Mouse (Mus musculus): Measurements from ENCODE around the gene Acbd5.

The Acbd5 gene

DNA sequence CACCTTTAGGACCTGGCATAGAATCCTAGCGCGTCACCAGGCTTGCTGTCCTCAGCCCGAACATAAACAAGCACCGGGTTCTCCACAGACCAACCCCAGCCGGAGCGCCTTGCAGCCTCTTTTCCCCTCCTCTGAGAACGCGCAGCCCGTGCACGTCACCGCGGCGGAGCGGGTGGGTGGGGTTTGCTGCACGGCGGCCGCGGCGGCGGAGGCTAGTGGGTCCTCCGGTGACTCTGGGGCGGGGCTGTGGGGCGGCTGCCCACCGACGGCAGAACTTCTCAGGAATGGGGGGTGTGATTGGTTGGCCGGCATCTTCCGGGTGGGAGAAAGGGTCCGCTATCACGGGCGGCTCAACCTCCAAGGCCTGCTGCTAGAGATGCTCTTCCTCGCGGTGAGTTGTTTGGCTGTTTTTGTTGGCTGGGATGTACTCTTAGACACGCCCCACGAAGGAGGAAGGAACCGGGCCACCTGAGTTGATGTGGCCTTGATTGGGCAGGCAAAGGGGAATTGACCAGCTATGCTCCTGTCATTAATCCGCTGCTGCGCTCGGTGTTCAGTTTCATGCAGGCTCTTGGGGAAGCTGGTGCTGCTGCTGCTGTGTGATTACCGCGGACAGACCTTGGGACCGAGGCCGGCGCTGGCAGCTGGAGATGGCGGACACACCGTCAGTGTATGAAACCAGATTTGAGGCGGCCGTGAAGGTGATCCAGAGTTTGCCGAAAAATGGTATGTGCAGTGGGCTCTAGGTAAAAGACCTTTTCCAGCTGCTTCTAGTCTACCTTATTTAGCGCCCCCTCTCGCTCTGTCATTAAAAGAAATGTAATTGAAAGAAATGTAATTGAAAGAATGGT lies 1.2 kb downstream of the Acbd5 start:
- DNase-seq (ENCODE audit: low read depth, low spot score), result peak; percentile 83

DNA sequence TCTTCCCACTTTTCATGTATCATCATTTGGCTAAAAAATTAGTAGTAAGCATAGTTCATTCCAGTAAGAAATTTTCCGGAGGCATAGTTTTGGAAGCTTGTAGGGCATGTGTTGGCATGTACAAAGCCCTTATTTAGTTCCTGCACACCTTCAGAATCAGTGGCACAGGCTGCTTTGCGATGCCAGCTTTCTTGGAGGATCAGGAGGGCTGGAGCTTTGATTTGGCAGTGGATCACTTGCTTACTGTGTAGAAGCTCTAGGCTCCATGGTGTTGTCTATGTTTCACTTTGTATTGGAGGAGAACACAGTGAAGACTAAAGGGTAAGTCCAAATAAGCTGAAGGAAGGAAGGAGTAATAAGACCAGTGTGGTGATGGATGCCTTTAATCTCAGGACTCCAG lies 2.5 kb downstream of the Acbd5 start:
- no peak for DNase-seq (ENCODE audit: low read depth, low spot score)

DNA sequence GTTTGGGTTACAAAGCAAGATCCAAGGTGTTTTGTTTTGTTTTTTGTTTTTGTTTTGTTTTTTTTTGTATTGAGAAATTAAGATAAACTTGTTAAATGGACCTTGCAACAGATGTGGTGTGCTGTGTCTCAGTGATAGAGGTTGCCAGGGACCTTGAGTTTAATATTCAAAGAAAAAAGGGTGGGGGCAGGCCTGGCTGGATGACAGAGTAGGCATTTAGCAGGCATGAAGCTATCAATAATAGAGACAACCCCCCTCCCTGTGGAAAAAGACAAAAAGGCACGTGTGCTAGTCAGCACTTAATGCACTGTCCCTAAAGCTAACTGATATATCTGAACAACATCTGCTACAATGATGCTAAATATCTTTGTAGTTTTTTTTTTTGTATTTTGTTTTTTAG lies 3.4 kb downstream of the Acbd5 start:
- no peak for DNase-seq (ENCODE audit: low read depth, low spot score)

DNA sequence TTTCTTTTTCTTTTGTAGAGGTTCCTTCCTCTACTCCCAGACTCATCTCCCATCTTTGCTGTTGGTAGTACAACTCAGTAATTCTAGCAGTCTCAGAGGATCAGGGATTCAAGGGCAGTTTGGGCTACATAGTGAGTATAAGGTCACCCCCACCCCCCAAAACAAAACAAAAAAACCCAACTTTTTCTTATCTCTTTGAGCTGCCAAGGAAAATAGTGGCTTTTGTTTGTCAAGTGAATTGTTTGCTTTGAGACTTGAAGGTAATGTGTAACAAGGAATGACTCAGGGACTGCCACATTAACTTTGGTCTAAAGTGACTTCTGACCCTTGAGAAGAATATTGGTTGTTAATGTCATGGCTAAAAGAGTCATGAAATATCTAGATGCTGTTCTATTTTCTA lies 7.9 kb downstream of the Acbd5 start:
- no peak for DNase-seq (ENCODE audit: low read depth, low spot score)

DNA sequence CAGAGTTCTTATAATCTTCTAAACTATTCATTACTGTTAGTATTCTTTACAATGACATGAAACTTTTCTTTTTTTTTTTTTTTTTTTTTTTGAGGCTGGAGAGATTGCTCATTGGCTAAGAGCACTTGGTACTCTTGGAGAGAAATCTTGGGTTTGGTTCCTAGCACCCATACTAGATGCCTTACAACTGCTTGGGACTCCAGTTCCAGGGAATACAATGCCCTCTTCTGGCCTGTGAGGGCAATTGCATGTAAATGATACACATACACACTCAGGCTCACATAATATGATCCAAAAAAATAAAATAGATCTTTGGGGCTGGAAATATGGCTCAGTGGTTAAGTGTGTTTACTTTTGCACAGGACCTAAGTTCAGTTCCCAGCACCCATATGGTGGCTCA lies 8.8 kb downstream of the Acbd5 start:
- no peak for DNase-seq (ENCODE audit: low read depth, low spot score)

DNA sequence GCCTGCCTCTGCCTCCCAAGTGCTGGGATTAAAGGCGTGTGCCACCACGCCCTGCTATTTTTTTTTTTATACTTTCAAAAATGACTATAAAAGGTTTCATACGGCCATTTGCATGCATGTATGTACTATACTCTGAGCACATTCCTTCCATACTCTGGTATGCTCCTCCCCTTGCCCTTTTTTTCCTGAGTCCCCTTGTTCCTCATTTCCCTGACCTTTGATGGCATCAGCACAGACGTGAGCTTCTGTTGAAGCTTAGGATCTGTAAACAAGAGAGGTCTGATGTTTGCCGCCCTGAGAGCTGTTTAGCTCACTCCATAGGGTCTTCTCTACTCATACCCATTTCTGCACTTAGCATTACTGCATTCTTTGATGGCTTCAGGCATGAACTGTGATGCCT lies 9.7 kb downstream of the Acbd5 start:
- DNase-seq (ENCODE audit: low read depth, low spot score), result no peak

DNA sequence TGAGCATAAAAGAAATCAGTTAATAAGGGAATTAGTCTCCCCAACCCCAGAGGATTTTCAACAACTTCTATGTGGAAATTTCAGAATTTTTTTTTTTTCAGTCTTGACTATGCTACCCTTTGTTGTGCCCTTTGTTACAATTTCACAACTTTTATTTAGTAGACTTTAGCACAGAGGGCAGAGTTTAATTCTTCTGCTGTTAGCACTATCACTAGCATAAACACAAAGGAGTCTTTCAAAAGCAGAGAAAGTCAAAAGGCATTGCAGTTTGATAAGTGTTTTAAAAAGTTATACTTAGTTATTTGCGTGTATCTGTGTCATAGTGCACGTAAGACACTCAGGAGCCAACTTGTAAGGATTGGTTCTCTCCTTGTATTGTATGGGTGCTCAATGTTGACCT lies 10.6 kb downstream of the Acbd5 start:
- DNase-seq (ENCODE audit: low read depth, low spot score), result no peak

DNA sequence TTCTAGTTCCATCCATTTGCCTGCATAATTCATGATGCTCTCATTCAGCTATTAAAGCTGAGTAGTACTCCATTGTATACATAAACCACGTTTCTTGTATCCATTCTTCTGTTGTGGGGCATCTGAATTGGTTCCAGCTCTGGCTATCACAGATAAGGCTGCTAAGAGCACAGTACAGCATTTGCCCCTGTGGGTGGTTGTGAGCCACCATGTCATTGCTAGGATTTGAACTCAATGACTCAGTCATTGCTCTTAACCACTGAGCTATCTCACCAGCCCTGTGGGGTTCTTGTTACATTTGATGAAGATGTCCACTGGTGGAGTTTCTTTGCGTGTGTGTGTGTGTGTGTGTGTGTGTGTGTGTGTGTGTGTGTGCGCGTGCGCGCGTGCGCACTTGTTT lies 16.6 kb downstream of the Acbd5 start:
- DNase-seq (ENCODE audit: low read depth, low spot score), result no peak

DNA sequence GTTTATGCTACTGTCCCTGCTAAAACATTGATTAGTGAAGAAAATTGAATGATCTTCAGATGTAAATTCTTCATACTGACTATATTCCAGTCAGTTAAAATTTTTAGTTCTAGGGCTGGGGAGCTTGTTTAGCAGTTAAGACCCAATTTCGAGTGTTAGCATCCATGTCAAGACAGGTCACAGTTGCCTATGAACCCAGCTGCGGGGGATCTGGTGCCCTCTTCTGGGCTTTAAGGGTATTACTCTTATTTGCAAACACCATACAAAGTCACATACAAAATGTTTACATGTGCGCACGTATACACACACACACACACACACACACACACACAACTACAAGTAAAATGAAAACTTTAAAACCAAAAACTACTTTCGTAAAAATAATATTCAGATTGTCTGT lies 24.2 kb downstream of the Acbd5 start:
- DNase-seq (ENCODE audit: low read depth, low spot score), result peak; percentile 30

DNA sequence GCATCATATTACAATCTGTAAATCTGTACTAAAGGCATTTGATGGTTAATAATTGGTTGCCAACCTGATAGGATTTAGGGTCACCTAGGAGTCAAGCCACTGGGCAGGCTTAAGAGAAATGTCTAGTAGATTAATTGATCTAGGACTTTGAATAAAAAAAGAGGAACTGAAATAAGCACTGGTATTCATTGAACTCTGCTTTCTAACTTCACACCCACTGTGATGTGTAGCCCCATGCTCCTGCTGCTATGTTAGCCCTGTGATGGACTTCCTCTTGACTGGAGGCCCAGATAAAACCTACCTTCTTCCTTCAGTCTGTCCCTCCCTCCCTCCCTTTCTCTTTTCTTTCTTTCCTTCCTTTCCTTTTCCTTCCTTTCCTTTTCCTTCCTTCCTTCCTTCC lies 29.1 kb downstream of the Acbd5 start:
- no peak for DNase-seq (ENCODE audit: low read depth, low spot score)

DNA sequence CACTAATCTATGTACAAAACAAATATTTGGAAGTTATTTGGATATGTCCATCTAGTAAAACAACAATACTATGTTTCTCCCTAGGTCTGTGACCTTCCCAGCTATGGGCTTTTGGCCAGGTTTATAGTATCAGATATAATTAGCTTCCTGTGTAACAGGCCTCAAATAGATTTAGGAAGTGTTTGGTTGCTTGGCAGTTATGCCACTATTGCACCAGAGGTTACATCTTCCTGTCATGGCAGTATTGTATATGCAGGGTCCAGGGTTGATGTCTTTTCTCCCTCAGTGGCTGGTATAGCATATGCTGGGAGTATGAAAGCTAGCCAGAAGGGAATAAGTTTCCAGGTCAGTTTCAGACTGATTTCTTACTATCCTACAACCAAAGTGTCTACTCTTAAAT lies 34.3 kb downstream of the Acbd5 start:
- DNase-seq (ENCODE audit: low read depth, low spot score), result no peak

DNA sequence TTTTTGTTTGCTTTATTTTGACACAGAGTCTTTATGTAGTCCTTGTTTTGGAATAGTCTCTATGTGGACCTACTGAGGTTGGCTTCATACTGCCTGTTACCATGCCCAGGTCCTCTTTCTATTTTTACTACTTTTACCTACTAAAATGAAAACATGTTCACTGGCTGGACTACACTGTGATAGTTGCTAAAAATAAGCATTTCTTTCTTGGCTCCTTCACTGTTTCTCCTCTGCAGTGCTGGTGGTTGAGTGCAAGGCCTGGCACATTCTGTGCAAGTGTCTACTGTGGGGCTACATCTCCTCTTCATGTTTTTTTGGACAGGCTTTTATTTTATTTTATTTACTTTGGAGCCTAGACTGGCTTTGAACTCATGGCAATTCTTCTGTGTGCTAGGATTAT lies 51.6 kb downstream of the Acbd5 start:
- no peak for DNase-seq (ENCODE audit: low read depth, low spot score)

DNA sequence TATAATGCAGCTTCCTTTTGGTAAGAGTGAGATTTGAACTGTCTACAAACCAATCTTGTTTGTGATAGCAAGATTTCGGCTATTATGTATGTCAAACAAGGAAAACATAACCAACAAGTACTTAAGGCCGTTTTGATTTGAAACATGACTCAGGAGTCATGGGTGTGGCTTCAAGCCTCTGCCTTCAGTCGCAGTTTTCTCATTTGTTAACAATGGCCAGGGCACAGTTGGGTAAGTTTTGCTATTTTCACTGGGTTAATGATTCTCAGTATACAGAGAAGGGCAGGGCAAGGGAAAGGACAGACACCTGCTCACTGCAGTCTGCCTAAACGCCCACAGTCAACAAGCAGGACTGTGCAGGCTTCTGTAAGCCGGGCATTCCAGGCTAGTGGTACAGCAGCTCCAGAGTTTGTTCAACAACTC lies 87.2 kb downstream of the Acbd5 start:
- no peak for DNase-seq (ENCODE audit: low read depth, low spot score)

DNA sequence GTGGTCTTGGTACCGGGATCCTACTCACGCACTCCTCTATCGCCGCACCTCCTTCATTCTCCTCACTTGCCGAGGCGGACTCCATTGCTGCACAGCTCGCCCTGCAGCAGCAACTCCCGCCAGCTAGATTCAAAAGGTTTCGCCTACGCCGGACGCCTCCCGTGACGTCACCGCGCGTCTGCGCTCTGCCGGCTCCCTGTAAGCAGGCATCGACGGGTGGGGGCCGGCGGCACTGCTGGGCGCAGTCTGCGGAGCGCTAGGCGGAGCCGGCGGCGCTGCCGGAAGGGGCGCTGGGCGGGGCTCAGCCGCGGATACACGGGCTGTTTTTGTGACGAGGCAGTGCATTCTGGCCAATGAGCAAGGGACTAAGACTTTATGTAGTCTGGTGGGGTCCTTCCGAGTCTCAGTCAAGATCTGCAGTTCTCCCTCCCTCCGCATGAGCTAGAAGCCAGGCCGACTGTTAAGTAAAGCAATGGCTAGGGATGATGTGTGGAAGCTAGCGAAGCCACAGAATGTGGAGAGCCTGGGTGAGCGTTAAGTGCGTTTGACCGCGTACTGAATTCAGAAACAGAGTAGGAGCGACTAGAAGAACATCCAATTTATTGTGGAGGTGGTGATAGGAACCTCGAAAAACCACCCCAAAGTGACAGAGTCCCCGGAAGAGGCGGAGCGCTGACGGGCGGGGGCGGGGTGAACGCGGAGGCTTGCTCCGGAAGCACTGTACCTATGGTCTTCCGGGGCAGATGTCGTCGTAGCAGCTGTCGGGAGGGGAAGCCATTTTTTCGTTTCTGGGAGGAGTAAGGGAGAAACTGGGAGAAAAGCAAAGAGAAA lies 88.0 kb downstream of the Acbd5 start, which contains the start of the genes Mastl and Yme1l1:
Gene Mastl, minus strand, starts transcription at position 248 of the 831 bp plus-strand sequence.
Gene Yme1l1, plus strand, starts transcription at position 593 of the 831 bp plus-strand sequence.
- peak; percentile 93 for DNase-seq (ENCODE audit: low read depth, low spot score)

DNA sequence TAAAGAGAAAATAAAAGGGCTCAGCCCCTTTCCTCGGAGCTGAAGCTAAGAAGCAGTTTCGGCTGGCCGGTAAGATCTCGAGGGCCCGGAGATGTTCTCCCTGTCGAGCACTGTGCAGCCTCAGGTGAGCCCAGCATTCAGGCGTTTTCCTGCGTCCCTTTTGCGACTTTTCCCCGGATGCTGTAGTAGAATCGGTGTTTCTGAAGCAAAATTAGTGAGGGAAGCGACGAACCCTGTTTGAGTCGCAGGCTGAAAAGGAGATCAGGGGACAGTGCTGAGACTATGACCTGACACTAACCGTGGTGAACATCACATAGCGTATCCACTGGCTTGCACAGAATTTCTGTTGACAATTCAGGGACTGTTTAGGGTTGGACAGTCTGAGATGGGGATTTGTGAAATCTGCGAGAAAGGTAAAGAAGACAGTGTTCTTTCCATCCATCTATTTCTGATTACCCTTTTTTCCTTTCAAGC lies 88.7 kb downstream of the Acbd5 start:
- DNase-seq (ENCODE audit: low read depth, low spot score), result no peak
